Mouse (Mus musculus) embryonic facial prominence, embryonic 14.5 days (tissue): ENCODE measurements around the gene Ttc39a. TPM values are rescaled to one million over a fixed set of nuclear protein-coding genes. Genes with fewer than 3 reads are reported as not detected.
A peak's percentile ranks its signal among the peaks of the same experiment; 100 is the strongest.
"Not testable (repeated sequence)": the region's sequence is repeated elsewhere in the genome, so short reads cannot be mapped to it uniquely, and the experiment has no call there.

Source experiments
- ATAC-seq: fragments of 200-750 bp; cut with Nextera tagmentation; 2 replicates; pipeline ENCODE4 v1.8.0; 2017; ENCODE audit warnings: low read depth, moderate number of reproducible peaks, moderate TSS enrichment
- DNase-seq: peaks from one replicate; pipeline ENCODE4 v3.0.0-alpha.2; 2015; ENCODE audit warnings: low spot score
- H3K27ac ChIP-seq: fragments of 300-500 bp; sonication (generic); replicated peaks from 2 replicates; pipeline ENCODE4 v1.5.1; 2014; ENCODE audit warnings: low read depth, mild to moderate bottlenecking, low read length, moderate library complexity
- H3K27me3 ChIP-seq: fragments of 300-500 bp; sonication (generic); replicated peaks from 2 replicates; pipeline ENCODE4 v1.6.1; 2014; ENCODE audit warnings: low read length; ENCODE audit not compliant: control insufficient read depth, insufficient read depth
- H3K36me3 ChIP-seq: fragments of 300-500 bp; sonication (generic); 2 replicates; pipeline ENCODE4 v1.6.1; 2014; ENCODE audit warnings: low read length, mixed read lengths; ENCODE audit not compliant: control insufficient read depth, insufficient read depth
- H3K4me1 ChIP-seq: fragments of 300-500 bp; sonication (generic); 2 replicates; pipeline ENCODE4 v1.6.1; 2014; ENCODE audit warnings: antibody characterized with exemption, low read length; ENCODE audit not compliant: control insufficient read depth, insufficient read depth
- H3K4me2 ChIP-seq: fragments of 300-500 bp; sonication (generic); 2 replicates; pipeline ENCODE4 v1.6.1; 2014; ENCODE audit warnings: low read depth, mild to moderate bottlenecking, low read length, moderate library complexity, mixed read lengths
- H3K4me3 ChIP-seq: fragments of 300-500 bp; sonication (generic); 2 replicates; pipeline ENCODE4 v1.5.1; 2014; ENCODE audit warnings: low read depth, mild to moderate bottlenecking, low read length
- H3K9ac ChIP-seq: fragments of 300-500 bp; sonication (generic); 2 replicates; pipeline ENCODE4 v1.6.1; 2014; ENCODE audit warnings: low read depth, mild to moderate bottlenecking, low read length, moderate library complexity, mixed read lengths
- H3K9me3 ChIP-seq: fragments of 300-500 bp; sonication (generic); 2 replicates; pipeline ENCODE4 v1.6.1; 2016; ENCODE audit warnings: low read length; ENCODE audit not compliant: control insufficient read depth
- WGBS: fragments of 180-500 bp; shearing (Covaris S2); extraction: QIAGEN DNeasy Blood & Tissue Kit; methylation state at CpG from one replicate; pipeline ENCODE4 v1.1.7; 2014; 5-methylcytosine and 5-hydroxymethylcytosine counted together
- polyA plus RNA-seq: library from polyadenylated mRNA; unstranded; fragments of >200 nt; fragmentation: Nextera tagmentation; extraction: Ambion mirVana; gene quantifications from 2 replicates; pipeline ENCODE4 v1.2.1, GENCODE M21; 2014

Gene Ttc39a
- polyA plus RNA-seq, 1 experiment from 2014 or later: 4.0 TPM

DNA sequence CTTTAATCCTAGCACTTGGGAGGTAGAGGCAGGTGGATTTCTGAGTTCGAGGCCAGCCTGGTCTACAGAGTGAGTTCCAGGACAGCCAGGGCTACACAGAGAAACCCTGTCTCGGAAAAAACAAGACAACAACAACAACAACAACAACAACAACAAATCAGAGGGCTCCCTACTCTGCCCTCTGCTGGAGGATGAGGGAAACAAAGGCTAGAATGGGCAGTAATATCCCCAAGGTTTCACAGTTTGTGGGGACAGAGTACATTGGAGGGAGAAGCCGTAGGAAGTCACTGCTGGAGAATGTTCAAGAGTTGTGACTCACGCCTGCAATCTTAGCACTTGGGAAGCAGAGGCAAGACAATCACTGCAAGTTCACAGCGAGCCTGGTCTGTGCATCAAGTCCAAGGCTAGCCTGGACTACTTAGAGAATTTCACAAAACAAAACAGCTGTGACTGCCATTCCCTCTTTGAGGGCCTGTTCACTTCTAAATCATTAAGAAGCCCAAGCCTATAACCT is 5.2 kb upstream of the Ttc39a start:
- no peak overlapping the region for H3K9ac ChIP-seq
- no peaks in the 10 kb centered on the region for H3K9me3 ChIP-seq
- WGBS: 79% methylated on average over 5 of the region's 5 CpGs
- no peak for ATAC-seq
- peaks cover 2% of the 10 kb centered on the region; the same call in 1 of the 2 replicates for H3K4me1 ChIP-seq
- no peak overlapping the region for H3K4me2 ChIP-seq
- no peaks in the 10 kb centered on the region for H3K36me3 ChIP-seq
- no peak overlapping the region for H3K27ac ChIP-seq
- no peak overlapping the region for H3K4me3 ChIP-seq
- no peaks in the 10 kb centered on the region for H3K27me3 ChIP-seq
- no peak for DNase-seq

DNA sequence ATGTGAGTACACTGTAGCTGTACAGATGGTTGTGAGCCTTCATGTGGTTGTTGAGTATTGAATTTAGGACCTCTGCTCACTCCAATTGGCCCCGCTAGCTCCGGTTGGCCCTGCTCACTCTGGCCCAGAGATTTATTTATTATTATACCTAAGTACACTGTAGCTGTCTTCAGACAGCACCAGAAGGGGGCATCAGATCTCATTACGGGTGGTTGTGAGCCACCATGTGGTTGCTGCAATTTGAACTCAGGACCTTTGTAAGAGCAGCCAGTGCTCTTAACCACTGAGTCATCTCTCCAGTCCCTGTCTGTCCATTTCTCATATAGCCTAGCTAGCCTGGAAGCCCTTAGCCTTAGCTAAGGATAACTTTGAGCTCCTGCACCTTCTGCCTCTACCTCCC is 1.5 kb upstream of the Ttc39a start:
- ATAC-seq, H3K4me3 ChIP-seq, H3K4me1 ChIP-seq, DNase-seq, H3K36me3 ChIP-seq, H3K27me3 ChIP-seq, H3K27ac ChIP-seq, H3K4me2 ChIP-seq, H3K9me3 ChIP-seq, H3K9ac ChIP-seq: not testable (repeated sequence)
- 83% methylated on average over 3 of the region's 3 CpGs for WGBS

DNA sequence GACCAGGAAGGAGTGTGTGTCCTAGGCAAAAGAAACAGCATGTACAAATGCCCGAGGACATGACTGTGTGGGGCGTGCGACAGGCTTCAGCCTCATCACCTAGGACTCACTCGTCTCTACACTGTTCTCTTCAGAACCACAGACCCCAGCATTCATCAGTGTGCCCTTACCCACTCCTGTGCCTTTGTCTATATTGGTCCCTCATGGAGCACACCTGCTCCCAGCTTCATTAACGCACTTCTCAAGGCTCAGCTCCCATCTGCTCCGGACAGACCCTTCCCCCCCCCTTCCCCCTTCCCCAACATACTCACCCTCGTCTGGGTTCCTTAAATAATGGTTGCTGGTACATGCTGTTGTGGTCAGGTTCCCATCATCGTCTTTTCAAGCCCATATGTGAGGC is 1.0 kb upstream of the Ttc39a start:
- peaks cover 6% of the 10 kb centered on the region; the same call in 1 of the 2 replicates for H3K4me1 ChIP-seq
- DNase-seq (no peak), ATAC-seq (no peak)
- no peak overlapping the region for H3K4me2 ChIP-seq
- H3K27me3 ChIP-seq: no peaks in the 10 kb centered on the region
- no peak overlapping the region for H3K27ac ChIP-seq
- no peak overlapping the region for H3K4me3 ChIP-seq
- H3K9me3 ChIP-seq: no peaks in the 10 kb centered on the region
- no peaks in the 10 kb centered on the region for H3K36me3 ChIP-seq
- whole genome bisulfite sequencing: 66% methylated on average over 8 of the region's 8 CpGs
- no peak overlapping the region for H3K9ac ChIP-seq

DNA sequence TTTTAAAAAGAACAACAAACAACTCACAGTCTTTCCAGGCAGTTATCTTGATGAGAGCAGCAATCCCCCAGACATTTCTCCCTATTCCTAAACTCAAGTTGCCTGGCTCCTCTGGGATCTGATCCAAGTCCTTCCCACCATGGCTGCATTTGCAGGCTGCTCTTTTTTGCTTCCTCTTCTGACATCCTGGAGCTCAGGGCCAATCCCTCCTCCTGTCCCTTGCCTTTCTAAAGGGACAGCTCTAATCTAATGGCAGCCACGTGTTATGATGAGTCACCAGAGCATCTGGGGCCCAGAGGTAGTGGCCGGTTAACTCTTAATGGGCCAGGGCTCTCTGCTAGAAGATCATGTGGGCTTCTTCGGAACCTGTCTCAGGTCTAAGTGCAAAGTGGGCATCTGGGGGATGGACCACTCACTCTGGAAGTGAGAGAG is 353 bp upstream of the Ttc39a start:
- DNase-seq (peak; percentile 91), ATAC-seq (peak; percentile 77)
- Histone ChIP-seq H3K27me3 (no peaks in the 10 kb centered on the region), H3K4me2 (peak overlapping the region; percentile 94), H3K9me3 (no peaks in the 10 kb centered on the region), H3K4me3 (peak overlapping the region; percentile 66), H3K27ac (0 out of 2 replicates have a peak overlapping the region, but pooled peaks have one; percentile 1), H3K36me3 (no peaks in the 10 kb centered on the region), H3K9ac (peak overlapping the region; percentile 72), H3K4me1 (peaks cover 6% of the 10 kb centered on the region; the same call in 1 of the 2 replicates)
- WGBS: 5% methylated on average over 3 of the region's 3 CpGs

DNA sequence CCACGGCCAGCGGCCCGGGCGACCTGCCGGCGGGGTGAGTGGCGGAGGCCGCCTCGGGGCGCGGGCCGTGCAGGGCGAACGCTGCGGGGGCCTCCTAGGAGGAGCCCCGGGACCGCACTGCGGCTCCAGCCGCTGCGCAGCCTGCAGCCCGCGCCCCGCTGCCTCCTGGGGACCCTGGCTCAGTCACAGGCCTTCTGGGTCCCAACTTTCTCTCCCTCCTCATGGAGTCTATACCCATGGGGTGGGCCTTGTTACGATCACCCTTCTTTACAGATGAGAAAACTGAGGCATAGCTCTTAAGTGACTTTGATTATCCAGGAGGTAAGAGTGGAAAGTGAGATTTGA is 725 bp downstream of the Ttc39a start:
- DNase-seq (no peak), ATAC-seq (peak; percentile 9; the same call in 1 of the 2 replicates)
- Histone ChIP-seq H3K36me3 (no peaks in the 10 kb centered on the region), H3K4me2 (peak overlapping the region; percentile 94), H3K27me3 (no peaks in the 10 kb centered on the region), H3K4me3 (peak overlapping the region; percentile 66), H3K9me3 (no peaks in the 10 kb centered on the region), H3K9ac (peak overlapping the region; percentile 72), H3K4me1 (peaks cover 6% of the 10 kb centered on the region; the same call in 1 of the 2 replicates), H3K27ac (no peak overlapping the region)
- WGBS: 38% methylated on average over 1 of the region's 24 CpGs

DNA sequence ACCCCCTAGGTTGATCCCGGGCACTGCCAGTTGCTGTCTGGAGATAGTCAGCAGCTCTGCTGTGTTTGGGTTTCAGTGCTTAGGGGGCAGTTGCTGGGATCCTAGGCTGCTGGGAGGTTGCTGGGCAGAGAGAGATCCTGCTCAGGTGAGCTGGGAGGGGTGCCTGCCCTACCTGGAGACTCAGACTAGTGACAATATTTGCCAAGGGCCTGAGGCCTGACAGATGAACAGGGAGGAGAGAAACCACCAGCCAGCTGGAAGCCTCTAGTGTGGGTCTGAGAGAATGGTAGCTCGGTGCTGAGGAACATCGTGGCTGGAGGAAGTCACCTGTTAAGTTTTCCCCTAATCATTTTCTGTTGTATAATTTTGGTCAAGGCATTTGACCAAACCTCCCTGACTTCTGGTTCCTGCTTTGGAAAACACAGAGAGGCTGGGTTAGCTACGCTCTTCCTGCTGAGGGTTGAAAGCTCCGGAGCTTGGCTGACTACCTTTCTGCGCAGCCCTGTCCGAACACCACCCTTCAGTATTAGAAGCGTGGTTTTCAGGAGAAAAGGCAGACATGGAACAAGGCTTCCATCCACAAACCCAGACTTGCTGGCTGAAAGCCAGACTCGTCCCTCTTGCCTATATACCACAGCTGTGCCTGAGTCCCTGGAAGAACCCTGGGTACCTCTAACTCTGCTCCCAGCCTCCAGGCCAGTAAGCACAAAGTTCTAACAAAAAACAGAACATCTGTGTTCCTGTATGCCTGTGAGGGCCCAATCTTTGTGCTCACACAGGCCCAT is 1.5 kb downstream of the Ttc39a start:
- H3K4me3 ChIP-seq: peak overlapping the region; percentile 66; the same call in 1 of the 2 replicates
- no peaks in the 10 kb centered on the region for H3K9me3 ChIP-seq
- H3K36me3 ChIP-seq: no peaks in the 10 kb centered on the region
- no peak for ATAC-seq
- WGBS: 70% methylated on average over 9 of the region's 9 CpGs
- DNase-seq: peak; percentile 33
- H3K27ac ChIP-seq: no peak overlapping the region
- H3K27me3 ChIP-seq: no peaks in the 10 kb centered on the region
- peak overlapping the region; percentile 94; the same call in 1 of the 2 replicates for H3K4me2 ChIP-seq
- H3K9ac ChIP-seq: peak overlapping the region; percentile 7; the same call in 1 of the 2 replicates
- peaks cover 6% of the 10 kb centered on the region; the same call in 1 of the 2 replicates for H3K4me1 ChIP-seq

DNA sequence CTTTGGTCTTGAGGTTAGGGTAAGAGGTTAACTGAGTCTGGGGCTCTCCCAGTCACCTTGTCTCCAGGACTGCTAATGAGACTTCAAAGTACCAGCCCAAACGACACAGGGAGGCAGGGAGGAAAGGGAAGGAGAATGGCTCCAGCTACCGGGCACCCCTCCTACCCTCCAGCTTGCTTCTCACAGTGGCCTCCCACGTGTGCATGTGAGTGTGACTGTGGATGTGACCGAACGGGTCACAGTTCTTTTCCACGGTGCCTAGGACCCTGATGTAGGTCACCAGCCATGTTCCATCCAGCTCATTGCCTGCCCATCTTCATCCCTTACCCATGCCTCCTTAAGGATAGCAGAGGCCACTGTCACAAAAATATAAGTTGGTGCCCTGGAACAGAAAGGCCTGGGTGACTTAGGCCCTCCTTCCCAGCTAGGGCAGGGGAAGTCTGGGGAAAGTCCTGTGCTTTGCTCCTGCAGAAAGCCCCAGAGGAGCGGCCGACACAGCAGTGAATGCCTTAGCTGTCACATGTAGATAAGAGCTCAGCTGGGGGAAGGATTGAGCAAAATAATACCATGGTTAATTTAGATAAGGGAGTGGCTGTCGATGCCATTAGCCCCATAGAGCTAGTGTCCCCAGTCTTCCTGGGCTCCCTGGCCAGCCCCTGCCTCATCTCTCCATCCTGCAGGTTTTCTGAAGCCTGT is 4.4 kb downstream of the Ttc39a start:
- WGBS: 68% methylated on average over 8 of the region's 9 CpGs
- no peak for ATAC-seq
- no peak overlapping the region for H3K27ac ChIP-seq

DNA sequence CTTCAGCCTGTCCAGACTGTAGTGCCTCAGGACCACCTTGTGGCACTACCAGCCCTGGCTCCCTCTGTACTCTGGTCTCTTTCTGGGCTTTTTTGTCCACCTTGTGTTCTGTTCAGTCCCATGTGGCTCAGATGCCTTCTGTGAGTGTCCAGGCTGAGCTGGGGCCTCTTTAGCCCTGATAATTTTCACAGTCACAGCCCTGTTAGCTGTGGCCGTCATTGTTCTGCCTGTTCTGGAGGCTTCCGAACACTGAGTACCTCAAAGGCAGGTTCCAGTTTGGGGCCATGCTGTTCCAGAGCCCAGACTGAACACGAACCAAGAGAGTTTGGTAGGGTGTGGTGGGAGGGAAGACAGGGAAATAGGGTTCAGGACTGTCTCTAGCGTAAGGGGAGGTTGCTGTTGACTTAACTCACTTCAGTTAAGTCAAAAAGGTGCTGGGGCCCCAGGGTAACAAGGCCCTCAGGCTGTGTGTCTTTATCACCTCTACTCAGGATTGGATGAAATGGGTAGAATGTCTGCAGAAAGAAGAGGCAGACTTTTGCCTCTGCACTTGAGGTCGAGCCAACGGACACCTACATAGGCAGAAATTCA is 5.0 kb downstream of the Ttc39a start:
- DNase-seq (no peak), ATAC-seq (no peak)
- no peak overlapping the region for H3K9ac ChIP-seq
- H3K36me3 ChIP-seq: no peaks in the 10 kb centered on the region
- no peak overlapping the region for H3K4me3 ChIP-seq
- no peaks in the 10 kb centered on the region for H3K27me3 ChIP-seq
- H3K4me2 ChIP-seq: no peak overlapping the region
- H3K9me3 ChIP-seq: no peaks in the 10 kb centered on the region
- H3K27ac ChIP-seq: no peak overlapping the region
- 84% methylated on average over 6 of the region's 6 CpGs for WGBS
- peaks cover under 1% of the 10 kb centered on the region; the same call in 1 of the 2 replicates for H3K4me1 ChIP-seq

More for the DNA sequence above, 4.4 kb downstream of the Ttc39a start:
- Histone ChIP-seq H3K9ac (no peak overlapping the region), H3K27me3 (no peaks in the 10 kb centered on the region), H3K9me3 (no peaks in the 10 kb centered on the region), H3K4me1 (peaks cover 6% of the 10 kb centered on the region; the same call in 1 of the 2 replicates), H3K4me3 (no peak overlapping the region), H3K4me2 (no peak overlapping the region), H3K36me3 (no peaks in the 10 kb centered on the region)
- no peak for DNase-seq
